Mouse (Mus musculus) kidney, embryonic 14.5 days (tissue): ENCODE measurements around the gene Sema5a. TPM values are rescaled to one million over a fixed set of nuclear protein-coding genes. Genes with fewer than 3 reads are reported as not detected.

Experiments
- ATAC-seq: fragments of 200-750 bp; cut with Nextera tagmentation; 2 replicates; pipeline ENCODE4 v1.8.0; 2017; ENCODE audit warnings: moderate number of reproducible peaks, mild to moderate bottlenecking, moderate TSS enrichment, moderate library complexity; ENCODE audit not compliant: low FRiP score, low TSS enrichment
- H3K27ac ChIP-seq: fragments of 300-500 bp; sonication (generic); 2 replicates; pipeline ENCODE4 v1.5.1; 2014; ENCODE audit warnings: low read depth, mild to moderate bottlenecking, low read length, moderate library complexity, mixed read lengths
- H3K27me3 ChIP-seq: fragments of 300-500 bp; sonication (generic); 2 replicates; pipeline ENCODE4 v1.6.1; 2014; ENCODE audit warnings: mild to moderate bottlenecking, low read length; ENCODE audit not compliant: control insufficient read depth, insufficient read depth
- H3K36me3 ChIP-seq: fragments of 300-500 bp; sonication (generic); 2 replicates; pipeline ENCODE4 v1.6.1; 2014; ENCODE audit warnings: low read length, mixed read lengths; ENCODE audit not compliant: control insufficient read depth, insufficient read depth
- H3K4me1 ChIP-seq: fragments of 300-500 bp; sonication (generic); 2 replicates; pipeline ENCODE4 v1.6.1; 2014; ENCODE audit warnings: low read length, mixed read lengths; ENCODE audit not compliant: control insufficient read depth, insufficient read depth
- H3K4me2 ChIP-seq: fragments of 300-500 bp; sonication (generic); replicated peaks from 2 replicates; pipeline ENCODE4 v1.6.1; 2014; ENCODE audit warnings: low read depth, mild to moderate bottlenecking, low read length
- H3K4me3 ChIP-seq: fragments of 300-500 bp; sonication (generic); 2 replicates; pipeline ENCODE4 v1.5.1; 2014; ENCODE audit warnings: mild to moderate bottlenecking, low read length
- H3K9ac ChIP-seq: fragments of 300-500 bp; sonication (generic); 2 replicates; pipeline ENCODE4 v1.6.1; 2014; ENCODE audit warnings: low read depth, mild to moderate bottlenecking, low read length, moderate library complexity
- H3K9me3 ChIP-seq: fragments of 300-500 bp; sonication (generic); 2 replicates; pipeline ENCODE4 v1.6.1; 2016; ENCODE audit warnings: low read length; ENCODE audit not compliant: control insufficient read depth
- WGBS: fragments of 180-500 bp; shearing (Covaris S2); extraction: QIAGEN DNeasy Blood & Tissue Kit; methylation state at CpG from one replicate; pipeline ENCODE4 v1.1.7; 2014; 5-methylcytosine and 5-hydroxymethylcytosine counted together
- polyA plus RNA-seq: library from polyadenylated mRNA; unstranded; fragments of >200 nt; fragmentation: Nextera tagmentation; extraction: Ambion mirVana; gene quantifications from 2 replicates; pipeline ENCODE4 v1.2.1, GENCODE M21; 2014

Sema5a gene
- polyA plus RNA-seq, 1 experiment from 2014 or later, result 30.2 TPM

GRCm38 (mm10) chr15:32329670-32330330 lies 85.2 kb downstream of the Sema5a start:
- no peak overlapping the region for H3K27ac ChIP-seq
- ATAC-seq, result no peak
- no peak overlapping the region for H3K4me2 ChIP-seq
- peaks cover 14% of the 10 kb centered on the region for H3K4me1 ChIP-seq
- H3K36me3 ChIP-seq, result no peaks in the 10 kb centered on the region
- H3K9me3 ChIP-seq, result no peaks in the 10 kb centered on the region
- H3K4me3 ChIP-seq, result no peak overlapping the region
- no peak overlapping the region for H3K9ac ChIP-seq
- 63% methylated on average over 10 of the region's 10 CpGs for WGBS
- no peaks in the 10 kb centered on the region for H3K27me3 ChIP-seq

DNA sequence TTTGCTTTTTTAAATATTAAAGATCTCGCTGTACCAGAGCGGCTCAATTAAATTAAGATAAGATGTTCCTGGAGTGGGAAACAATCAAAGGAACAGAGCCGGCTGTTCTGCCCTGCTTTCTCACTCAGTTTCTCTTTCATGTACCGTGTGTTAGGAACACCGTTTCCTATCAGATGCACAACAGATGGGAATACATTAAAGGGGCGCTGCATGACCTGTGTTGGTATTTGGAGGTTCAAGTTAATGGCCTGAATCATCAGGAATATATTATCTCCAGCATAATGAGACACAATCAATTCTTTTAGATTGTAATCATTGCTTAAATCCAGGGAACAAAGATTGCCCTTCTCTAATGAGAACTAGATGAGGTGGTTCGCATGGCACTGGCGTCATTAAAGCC lies 85.8 kb downstream of the Sema5a start:
- no peak for ATAC-seq
- H3K27me3 ChIP-seq, result no peaks in the 10 kb centered on the region
- H3K4me1 ChIP-seq, result peaks cover 14% of the 10 kb centered on the region
- no peak overlapping the region for H3K9ac ChIP-seq
- WGBS, result 49% methylated on average over 8 of the region's 8 CpGs
- no peaks in the 10 kb centered on the region for H3K36me3 ChIP-seq
- no peaks in the 10 kb centered on the region for H3K9me3 ChIP-seq
- no peak overlapping the region for H3K4me2 ChIP-seq
- H3K4me3 ChIP-seq, result no peak overlapping the region
- H3K27ac ChIP-seq, result no peak overlapping the region

GRCm38 (mm10) chr15:32331037-32331436 lies 86.4 kb downstream of the Sema5a start:
- Histone ChIP-seq H3K27ac (no peak overlapping the region; the same call in 1 of the 2 replicates), H3K4me3 (no peak overlapping the region), H3K9ac (no peak overlapping the region), H3K4me2 (no peak overlapping the region), H3K9me3 (no peaks in the 10 kb centered on the region), H3K4me1 (peaks cover 14% of the 10 kb centered on the region), H3K36me3 (no peaks in the 10 kb centered on the region), H3K27me3 (no peaks in the 10 kb centered on the region)
- WGBS, result 69% methylated on average over 2 of the region's 2 CpGs
- ATAC-seq, result no peak

DNA sequence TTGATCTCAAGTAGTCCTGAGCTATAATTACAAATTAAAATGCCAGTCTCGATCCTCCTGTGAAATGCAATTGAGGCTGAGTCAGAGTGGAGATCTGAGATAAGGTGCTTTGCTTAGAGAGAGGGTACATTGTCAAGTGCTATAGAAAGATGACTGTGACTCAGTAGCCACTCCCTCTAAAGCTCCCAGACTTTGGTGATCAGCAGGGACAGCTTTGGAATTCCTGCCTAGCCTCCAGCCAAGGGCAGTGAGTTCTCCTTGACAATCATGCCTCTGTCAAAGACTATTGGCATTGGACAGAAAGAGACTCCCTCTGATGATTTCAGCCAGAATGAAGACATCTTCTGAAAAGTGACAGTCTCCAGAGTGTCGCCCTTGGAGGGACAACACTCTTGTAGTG lies 88.8 kb downstream of the Sema5a start:
- Histone ChIP-seq H3K9ac (no peak overlapping the region), H3K9me3 (no peaks in the 10 kb centered on the region), H3K27me3 (no peaks in the 10 kb centered on the region), H3K4me3 (no peak overlapping the region), H3K27ac (no peak overlapping the region), H3K4me1 (peaks cover 14% of the 10 kb centered on the region), H3K36me3 (no peaks in the 10 kb centered on the region), H3K4me2 (no peak overlapping the region)
- 80% methylated on average over 2 of the region's 2 CpGs for WGBS
- ATAC-seq, result no peak

GRCm38 (mm10) chr15:32337810-32338209 lies 93.2 kb downstream of the Sema5a start:
- Histone ChIP-seq H3K4me1 (no peaks in the 10 kb centered on the region; the same call in 1 of the 2 replicates), H3K9ac (no peak overlapping the region), H3K27ac (no peak overlapping the region), H3K9me3 (no peaks in the 10 kb centered on the region), H3K27me3 (no peaks in the 10 kb centered on the region), H3K36me3 (no peaks in the 10 kb centered on the region), H3K4me3 (no peak overlapping the region), H3K4me2 (no peak overlapping the region)
- 93% methylated on average over 3 of the region's 3 CpGs for WGBS
- ATAC-seq, result no peak

DNA sequence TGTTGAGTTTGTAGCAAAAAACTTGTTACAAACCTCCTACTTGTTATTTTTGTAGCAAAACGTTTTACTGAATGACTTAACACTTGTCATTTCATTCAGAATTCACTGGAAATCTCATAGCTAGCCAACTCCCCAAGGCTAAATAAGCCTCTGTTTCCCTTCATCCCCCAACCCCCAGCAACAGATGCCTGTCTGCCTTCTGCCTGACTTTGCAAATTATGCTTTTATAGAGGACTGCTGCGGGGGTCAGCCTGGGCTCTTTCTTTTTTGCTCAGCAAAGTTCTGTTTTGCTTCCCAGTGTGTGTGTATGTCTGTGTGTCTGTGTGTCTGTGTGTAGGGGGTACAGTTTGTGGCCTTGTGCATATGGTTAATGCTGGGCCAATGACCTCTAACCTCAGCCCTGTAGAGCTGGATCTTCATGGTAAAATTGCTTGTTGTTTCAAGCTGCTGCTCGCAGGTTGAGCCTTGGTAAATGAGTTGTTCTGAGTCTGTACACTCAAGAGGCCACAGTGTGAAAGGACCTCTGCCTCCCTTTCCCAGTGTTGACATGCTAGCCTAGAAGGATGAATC lies 94.2 kb downstream of the Sema5a start:
- Histone ChIP-seq H3K27ac (no peak overlapping the region), H3K4me2 (no peak overlapping the region), H3K9me3 (no peaks in the 10 kb centered on the region), H3K4me3 (no peak overlapping the region), H3K36me3 (no peaks in the 10 kb centered on the region), H3K4me1 (no peaks in the 10 kb centered on the region; the same call in 1 of the 2 replicates), H3K9ac (no peak overlapping the region), H3K27me3 (no peaks in the 10 kb centered on the region)
- 49% methylated on average over 3 of the region's 3 CpGs for WGBS
- no peak for ATAC-seq

DNA sequence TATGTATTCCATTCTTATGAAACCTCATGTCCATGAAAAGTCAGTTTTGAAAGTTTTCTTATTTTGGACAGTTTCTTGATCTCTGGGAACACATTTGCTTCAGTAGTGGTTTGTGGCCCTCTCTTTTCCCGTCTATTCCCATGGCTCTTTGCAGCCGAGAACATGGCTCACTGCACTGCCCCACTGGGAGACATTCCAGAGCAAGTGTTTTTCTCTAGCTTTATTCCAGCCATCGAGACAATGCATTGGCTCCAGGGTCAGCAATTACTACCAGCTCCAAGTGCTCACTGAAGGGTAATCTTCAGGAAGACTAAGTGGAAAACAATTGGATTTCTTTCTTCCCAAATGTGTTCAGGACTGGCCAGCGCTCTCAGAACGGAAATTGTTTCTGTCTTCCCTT lies 94.8 kb downstream of the Sema5a start:
- no peak for ATAC-seq
- Histone ChIP-seq H3K4me2 (no peak overlapping the region), H3K36me3 (no peaks in the 10 kb centered on the region), H3K27ac (no peak overlapping the region), H3K4me1 (no peaks in the 10 kb centered on the region; the same call in 1 of the 2 replicates), H3K4me3 (no peak overlapping the region), H3K27me3 (no peaks in the 10 kb centered on the region), H3K9me3 (no peaks in the 10 kb centered on the region), H3K9ac (no peak overlapping the region)
- 63% methylated on average over 5 of the region's 5 CpGs for WGBS

DNA sequence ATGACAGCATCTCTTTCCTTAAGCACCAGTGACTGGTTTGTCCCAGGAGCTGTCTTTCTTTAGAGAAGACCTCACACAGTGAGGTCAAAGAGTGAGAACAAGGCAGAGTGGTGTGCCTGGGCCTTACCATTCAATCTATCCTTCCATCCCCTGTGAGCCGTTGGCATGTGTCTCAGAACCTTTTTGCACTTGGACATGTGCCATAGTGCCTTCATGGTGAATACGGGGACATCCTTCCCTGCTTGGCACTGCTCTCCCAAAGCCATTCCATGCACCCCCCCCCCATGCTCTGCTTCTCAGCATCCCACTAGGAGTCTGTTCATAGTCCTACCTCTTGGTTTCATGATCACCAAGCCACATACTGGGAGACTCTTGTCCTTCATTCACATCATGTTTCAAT lies 96.8 kb downstream of the Sema5a start:
- Histone ChIP-seq H3K4me3 (no peak overlapping the region), H3K9me3 (no peaks in the 10 kb centered on the region), H3K27me3 (no peaks in the 10 kb centered on the region), H3K4me2 (no peak overlapping the region), H3K27ac (no peak overlapping the region), H3K4me1 (no peaks in the 10 kb centered on the region; the same call in 1 of the 2 replicates), H3K36me3 (no peaks in the 10 kb centered on the region), H3K9ac (no peak overlapping the region)
- ATAC-seq, result no peak
- 86% methylated on average over 2 of the region's 2 CpGs for WGBS

DNA sequence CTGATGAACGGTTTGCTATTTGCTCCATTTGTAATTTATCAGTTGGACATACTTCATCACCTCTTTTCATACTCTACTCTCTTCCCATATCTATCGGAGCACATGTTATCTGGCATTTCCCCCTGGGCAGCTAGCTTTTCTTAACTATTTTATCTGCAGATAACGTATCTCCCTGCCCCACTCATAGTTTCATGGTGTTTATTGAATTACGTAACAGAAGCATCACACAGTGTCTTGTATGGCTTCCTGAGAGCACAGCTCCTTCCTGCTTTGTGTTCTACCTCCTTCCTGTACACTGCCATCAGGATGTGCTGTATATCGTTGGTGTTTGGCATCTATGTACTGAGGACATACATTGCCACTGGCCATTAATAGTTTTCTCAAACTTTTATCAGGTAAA lies 98.9 kb downstream of the Sema5a start:
- Histone ChIP-seq H3K9me3 (no peaks in the 10 kb centered on the region), H3K4me2 (no peak overlapping the region), H3K9ac (no peak overlapping the region), H3K36me3 (no peaks in the 10 kb centered on the region), H3K27me3 (no peaks in the 10 kb centered on the region), H3K4me1 (no peaks in the 10 kb centered on the region; the same call in 1 of the 2 replicates), H3K4me3 (no peak overlapping the region), H3K27ac (no peak overlapping the region)
- WGBS, result 77% methylated on average over 5 of the region's 5 CpGs
- ATAC-seq, result no peak
